Mouse (Mus musculus) inflammation-experienced regulatory T-cells (primary cell): Measurements from ENCODE around the gene Wdr44. TPM values are rescaled to one million over a fixed set of nuclear protein-coding genes. Genes with fewer than 3 reads are reported as not detected.

Experiments used
- polyA plus RNA-seq, 2 experiments: library from polyadenylated mRNA; unstranded; fragments of 100-300 nt; shearing (Covaris generic); gene quantifications; one replicate each; pipeline ENCODE4 v1.2.1; 2017

Gene Wdr44
- polyA plus RNA-seq = 10 to 100 TPM; 37.3 to 44.9 TPM

GRCm38 (mm10) chrX:23692722-23693442 is at the start of gene Wdr44:
Gene Wdr44, plus strand, starts transcription at chrX:23693051.

Other genes starting within 250 kb of the Wdr44 start
- under 1 TPM in 1 of 2 experiments, not detected in 1; 0.17 TPM for gene Gm4907, start 189.5 kb downstream of the Wdr44 start, polyA plus RNA-seq